Mouse (Mus musculus): ENCODE measurements at regions not wholly inside any gene's neighbourhood (a gene's known extent, or its start where the extent isn't known, plus 50 kb on each side); places are given as distances from the start of the nearest gene placed in this dataset.

DNA sequence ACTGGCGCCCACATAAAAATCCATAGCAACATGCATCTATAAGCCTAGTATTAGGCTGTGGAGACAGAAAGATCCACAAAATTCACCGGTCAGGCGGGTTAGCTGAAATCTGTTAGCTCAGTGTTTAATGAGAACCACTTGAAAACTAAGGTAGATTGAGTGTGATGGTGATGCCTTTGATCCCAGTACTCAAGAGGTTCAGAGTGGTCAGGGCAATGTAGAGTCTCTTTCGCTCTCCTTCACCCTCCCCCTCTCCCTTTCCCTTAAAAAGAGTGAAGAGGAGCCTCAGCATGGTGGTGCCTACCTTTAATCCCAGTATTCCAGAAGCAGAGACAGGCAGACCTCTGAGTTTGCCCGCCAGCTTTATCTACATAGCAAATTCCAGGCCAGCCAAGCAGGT lies 66.6 kb upstream of the Prdm9 start:
- TF ChIP-seq CTCF (IDR thresholded peaks at IDR 0.05; ENCODE audit: low read depth): no peak
- TF ChIP-seq EP300 (optimal IDR thresholded peaks at IDR 0.05): no peak
